Comparison of ENCODE assay signal across 8 mouse cellular contexts in the genomic region with DNA sequence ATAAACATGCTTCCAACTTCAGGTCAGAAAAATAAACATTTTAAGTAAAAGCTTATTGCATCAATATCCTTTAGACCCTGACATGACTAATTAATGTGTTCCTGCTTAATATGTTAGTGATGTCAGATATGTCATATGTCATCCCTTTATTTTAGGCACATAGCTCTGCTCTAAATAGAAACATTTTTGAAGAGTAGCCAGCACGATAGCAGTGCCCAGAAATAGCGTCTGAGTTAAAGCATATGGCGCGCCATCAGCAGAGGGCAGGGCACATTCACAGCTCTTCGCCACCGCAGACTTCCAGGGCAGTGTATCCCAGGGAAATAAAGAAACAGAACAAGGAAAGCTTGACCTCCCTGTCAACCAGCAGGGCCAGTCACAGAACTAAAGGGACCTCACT. TPM values are rescaled to one million over a fixed set of nuclear protein-coding genes. Genes with fewer than 3 reads are reported as not detected.
DNase-seq lines count a peak whose midpoint lies in the region; ATAC-seq and TF ChIP-seq lines count a peak whose summit lies in the region.

No protein-coding gene starts in this region.

- H3K36me3 ChIP-seq in heart, embryonic 16.5 days (ENCODE audit: control insufficient read depth, insufficient read depth) = no peaks in the 10 kb centered on the region
- no peaks in the 10 kb centered on the region for H3K36me3 ChIP-seq in lung, embryonic 16.5 days (ENCODE audit: control insufficient read depth, insufficient read depth, low read length)

- H3K4me3 ChIP-seq in gastrocnemius, adult 2 months = no peak overlapping the region
- H3K4me3 ChIP-seq in heart, embryonic 16.5 days (ENCODE audit: low read length) = no peak overlapping the region
- no peak overlapping the region for H3K4me3 ChIP-seq in lung, embryonic 16.5 days (ENCODE audit: low read length)

- peaks cover 25% of the 10 kb centered on the region for H3K4me1 ChIP-seq in heart, embryonic 16.5 days (ENCODE audit: control insufficient read depth, insufficient read depth, low read length)
- peaks cover 16% of the 10 kb centered on the region for H3K4me1 ChIP-seq in lung, embryonic 16.5 days (replicated peaks; ENCODE audit: control insufficient read depth, insufficient read depth, low read length)

- peak; percentile 94 for ATAC-seq in heart, embryonic 16.5 days (replicated peaks; ENCODE audit: extremely low read depth, insufficient read depth, low FRiP score)
- peak; percentile 95 for ATAC-seq in lung, embryonic 16.5 days (ENCODE audit: low read depth)
- ATAC-seq in frontal cortex, adult (ENCODE audit: low TSS enrichment) = no peak

- no peak overlapping the region for H3K9ac ChIP-seq in heart, embryonic 16.5 days (ENCODE audit: low read length)
- H3K9ac ChIP-seq in lung, embryonic 16.5 days (ENCODE audit: low read length) = no peak overlapping the region

- no peaks in the 10 kb centered on the region for H3K27me3 ChIP-seq in heart, embryonic 16.5 days (ENCODE audit: control insufficient read depth, insufficient read depth, low read length)
- no peaks in the 10 kb centered on the region for H3K27me3 ChIP-seq in lung, embryonic 16.5 days (ENCODE audit: control insufficient read depth, insufficient read depth, low read depth, low read length)

- H3K4me2 ChIP-seq in heart, embryonic 16.5 days (ENCODE audit: low read depth, low read length) = no peak overlapping the region
- H3K4me2 ChIP-seq in lung, embryonic 16.5 days (ENCODE audit: low read depth, low read length) = no peak overlapping the region

- intact Hi-C loops in gastrocnemius, adult 2 months (cut with DNase I) = no loop called here
- intact Hi-C loops in gastrocnemius, postnatal 36 days (cut with DNase I) = no loop called here

- WGBS in heart, embryonic 16.5 days = 19% methylated on average over 6 of the region's 6 CpGs
- WGBS in lung, embryonic 16.5 days = 26% methylated on average over 6 of the region's 6 CpGs

- peak; percentile 74 for DNase-seq in gastrocnemius, adult 2 months
- no peak for DNase-seq in gastrocnemius, postnatal 36 days
- peak; percentile 74 to 79 for DNase-seq in cerebellum, adult 18-20 months
- DNase-seq in right cerebral cortex, postnatal 36 days (ENCODE audit: low spot score in 2 of 2) = no peak
- DNase-seq in c-Kit-positive CD71-positive TER-119-positive erythroid progenitor cells, embryonic 14.5 days (ENCODE audit: low spot score) = no peak

- peak; percentile 35; the same call in 1 of the 2 replicates for TF ChIP-seq CTCF in gastrocnemius, adult 2 months (IDR thresholded peaks at IDR 0.05)

- peak overlapping the region; percentile 79 for H3K27ac ChIP-seq in gastrocnemius, adult 2 months
- peak overlapping the region; percentile 95 for H3K27ac ChIP-seq in heart, embryonic 16.5 days (ENCODE audit: low read length)
- 0 out of 2 replicates have a peak overlapping the region, but pooled peaks have one; percentile 11 for H3K27ac ChIP-seq in lung, embryonic 16.5 days (ENCODE audit: low read length)

- H3K9me3 ChIP-seq in heart, embryonic 16.5 days (replicated peaks; ENCODE audit: control insufficient read depth, low read length) = no peaks in the 10 kb centered on the region
- H3K9me3 ChIP-seq in lung, embryonic 16.5 days (ENCODE audit: control insufficient read depth, low read length) = no peaks in the 10 kb centered on the region

RNA-seq across cellular contexts. Expression of a gene that starts 13.1 kb away (rescaled TPM):
- 10 to 100 TPM in 1 of 2 experiments, 1 to 10 TPM in 1; 9.8 to 14.2 TPM for total RNA-seq in gastrocnemius, adult 2 months (2021)
- 10 to 100 TPM; 14.2 to 14.4 TPM for total RNA-seq in gastrocnemius, postnatal 36 days (2021)
- polyA plus RNA-seq in heart, embryonic 16.5 days (2015; fragmentation: Nextera tagmentation; extraction: Ambion mirVana) = 25.7 and 27.7 TPM in 2 replicates
- polyA plus RNA-seq in lung, embryonic 16.5 days (2015; fragmentation: Nextera tagmentation; extraction: Ambion mirVana) = 36.4 and 38.9 TPM in 2 replicates

Comparison
In these comparisons a context has a peak if more than half of its experiments do, and no peak if none do; other contexts are left out.
1. DNase-seq: peak in gastrocnemius, adult 2 months (single experiment) and cerebellum, adult 18-20 months (2 of 2); none in gastrocnemius, postnatal 36 days (0 of 2), right cerebral cortex, postnatal 36 days (0 of 2) and c-Kit-positive CD71-positive TER-119-positive erythroid progenitor cells, embryonic 14.5 days (single experiment).
2. H3K27ac ChIP-seq: peak in every context shown above with its lines; median percentile 95 in heart, embryonic 16.5 days; 79 in gastrocnemius, adult 2 months; 11 in lung, embryonic 16.5 days.